Comparison of ENCODE assay signal across 23 mouse cellular contexts in the genomic region with DNA sequence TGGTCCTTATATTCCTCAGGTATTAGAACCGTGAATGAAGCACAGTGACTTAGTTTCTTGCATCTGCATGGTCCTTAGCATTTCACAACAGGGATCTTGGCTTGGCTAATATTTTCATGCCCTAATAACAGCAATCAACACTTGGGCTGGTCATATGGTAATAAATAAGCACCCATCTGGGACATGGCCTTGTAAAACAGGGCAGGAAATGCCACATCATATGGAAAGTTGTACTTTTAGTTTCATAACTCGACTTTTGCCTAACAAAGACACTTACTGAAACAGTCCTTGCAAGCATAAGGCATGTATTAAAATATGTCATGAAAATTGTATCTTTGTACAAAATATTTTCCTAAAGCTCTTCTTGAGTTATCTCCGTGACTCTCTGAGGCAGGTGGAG.
"Had no signal": no experiment of that assay in that cellular context is flagged by ENCODE, and none has a peak within 500 bp of the region (broad histone marks: within the 10 kb centered on the region; RNA-seq: fewer than 3 reads in every experiment).

No protein-coding gene starts in this region.

- DNase-seq: kidney, adult 8-10 months; kidney, postnatal 10 days; kidney, postnatal 36 days; left cerebral cortex, postnatal 4 days; liver, postnatal 0 days; lung, embryonic 14.5 days; lung, postnatal 36 days; right cerebral cortex, adult 18-20 months; right cerebral cortex, postnatal 14 days; right cerebral cortex, postnatal 4 days; thymus, adult 18-20 months; thymus, postnatal 4 days had no signal

- ATAC-seq: liver, postnatal 0 days; lung, postnatal 0 days; midbrain, embryonic 13.5 days had no signal

- H3K27me3 ChIP-seq: kidney, embryonic 15.5 days; limb, embryonic 12.5 days; limb, embryonic 15.5 days; megakaryocyte, embryonic 14.5 days; midbrain, embryonic 13.5 days; neural tube, embryonic 12.5 days; neural tube, embryonic 15.5 days had no signal

- H3K4me3 ChIP-seq: kidney, embryonic 15.5 days; limb, embryonic 12.5 days; limb, embryonic 15.5 days; megakaryocyte, embryonic 14.5 days; midbrain, embryonic 10.5 days; midbrain, embryonic 13.5 days; neural tube, embryonic 12.5 days; neural tube, embryonic 15.5 days had no signal

- H3K36me3 ChIP-seq: kidney, embryonic 15.5 days; limb, embryonic 12.5 days; limb, embryonic 15.5 days; midbrain, embryonic 10.5 days; midbrain, embryonic 13.5 days; neural tube, embryonic 12.5 days; neural tube, embryonic 15.5 days had no signal

- H3K4me1 ChIP-seq: kidney, embryonic 15.5 days; megakaryocyte, embryonic 14.5 days; midbrain, embryonic 10.5 days; midbrain, embryonic 13.5 days; neural tube, embryonic 12.5 days; neural tube, embryonic 15.5 days had no signal

- H3K27ac ChIP-seq: kidney, embryonic 15.5 days; limb, embryonic 12.5 days; limb, embryonic 15.5 days; liver, embryonic 14.5 days; midbrain, embryonic 10.5 days; midbrain, embryonic 13.5 days; neural tube, embryonic 12.5 days; neural tube, embryonic 15.5 days had no signal

- H3K9me3 ChIP-seq: kidney, embryonic 15.5 days; limb, embryonic 12.5 days; limb, embryonic 15.5 days; megakaryocyte, embryonic 14.5 days; midbrain, embryonic 10.5 days; midbrain, embryonic 13.5 days; neural tube, embryonic 12.5 days; neural tube, embryonic 15.5 days had no signal

- H3K9ac ChIP-seq: kidney, embryonic 15.5 days; limb, embryonic 12.5 days; limb, embryonic 15.5 days; liver, embryonic 14.5 days; liver, postnatal 0 days; lung, embryonic 14.5 days; midbrain, embryonic 13.5 days; neural tube, embryonic 12.5 days; neural tube, embryonic 15.5 days had no signal

- H3K4me2 ChIP-seq: kidney, embryonic 15.5 days; limb, embryonic 12.5 days; limb, embryonic 15.5 days; liver, embryonic 11.5 days; lung, embryonic 14.5 days; midbrain, embryonic 13.5 days; neural tube, embryonic 12.5 days; neural tube, embryonic 15.5 days had no signal
